Mouse (Mus musculus): ENCODE measurements at regions not wholly inside any gene's neighbourhood (a gene's known extent, or its start where the extent isn't known, plus 50 kb on each side); places are given as distances from the start of the nearest gene placed in this dataset.

DNA sequence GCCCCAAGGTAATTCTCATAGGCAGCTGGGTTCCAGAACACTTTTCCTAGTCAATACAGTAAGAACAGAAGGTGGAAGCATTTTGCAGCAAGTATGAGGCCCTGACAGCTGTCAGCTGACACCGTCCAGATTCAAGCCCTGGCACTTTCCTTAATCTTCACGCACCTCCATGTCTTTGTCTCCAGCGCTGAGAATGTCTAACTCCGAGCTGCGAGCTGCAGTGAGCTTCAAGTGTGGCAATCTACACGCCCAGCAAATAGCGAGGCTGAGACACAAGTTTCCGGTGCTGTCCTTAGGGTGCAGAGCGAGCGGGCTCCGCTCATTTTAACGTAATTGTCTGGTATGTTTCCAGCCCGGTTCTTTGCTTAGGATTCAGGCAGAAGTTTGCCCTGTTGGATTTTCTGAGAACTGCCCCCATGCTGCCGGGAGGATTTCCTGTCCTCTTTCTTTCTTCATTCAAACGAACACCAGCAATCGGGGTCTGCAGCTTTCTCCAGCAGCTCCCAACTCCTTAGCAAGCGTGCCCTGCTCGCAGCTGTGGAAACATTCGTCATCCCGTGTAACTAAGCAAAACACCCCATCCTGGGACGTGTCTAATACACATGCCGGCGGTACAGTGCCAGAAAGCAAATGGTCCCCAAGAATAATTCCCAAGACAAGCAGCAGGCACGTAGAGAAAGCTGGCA lies 54.5 kb downstream of the Irx3 start:
- TF ChIP-seq CTCF (IDR thresholded peaks at IDR 0.05; ENCODE audit: low read depth), result no peak

GRCm38 (mm10) chr8:91724646-91725045 lies 77.2 kb downstream of the Irx3 start:
- H3K36me3 ChIP-seq (ENCODE audit: control insufficient read depth, insufficient read depth), result no peaks in the 10 kb centered on the region
- 76% methylated on average over 2 of the region's 2 CpGs for WGBS
- no peak for ATAC-seq
- H3K4me3 ChIP-seq (ENCODE audit: low read depth, low read length), result no peak overlapping the region
- no peaks in the 10 kb centered on the region for H3K9me3 ChIP-seq (ENCODE audit: control insufficient read depth)
- no peaks in the 10 kb centered on the region for H3K27me3 ChIP-seq (replicated peaks; ENCODE audit: control insufficient read depth, insufficient read depth, low read length)
- H3K4me2 ChIP-seq (replicated peaks; ENCODE audit: low read depth), result no peak overlapping the region
- no peak overlapping the region for H3K27ac ChIP-seq (ENCODE audit: low read depth, low read length)
- no peak overlapping the region for H3K9ac ChIP-seq (ENCODE audit: low read depth, low read length)
- H3K4me1 ChIP-seq (replicated peaks; ENCODE audit: control insufficient read depth, insufficient read depth, low read length), result no peaks in the 10 kb centered on the region
- TF ChIP-seq CTCF (IDR thresholded peaks at IDR 0.05; ENCODE audit: low read depth), result no peak

More for the DNA sequence above, 54.5 kb downstream of the Irx3 start:
- no peaks in the 10 kb centered on the region for H3K36me3 ChIP-seq (ENCODE audit: control insufficient read depth, insufficient read depth)
- H3K9ac ChIP-seq (ENCODE audit: low read depth, low read length), result no peak overlapping the region
- no peak overlapping the region for H3K4me3 ChIP-seq (ENCODE audit: low read depth, low read length)
- H3K4me1 ChIP-seq (replicated peaks; ENCODE audit: control insufficient read depth, insufficient read depth, low read length), result no peaks in the 10 kb centered on the region
- peak overlapping the region; percentile 32 for H3K4me2 ChIP-seq (replicated peaks; ENCODE audit: low read depth)
- no peak for ATAC-seq
- no peaks in the 10 kb centered on the region; the same call in 1 of the 2 replicates for H3K27me3 ChIP-seq (replicated peaks; ENCODE audit: control insufficient read depth, insufficient read depth, low read length)
- H3K9me3 ChIP-seq (ENCODE audit: control insufficient read depth), result no peaks in the 10 kb centered on the region
- H3K27ac ChIP-seq (ENCODE audit: low read depth, low read length), result no peak overlapping the region
- 51% methylated on average over 24 of the region's 24 CpGs for WGBS

Measured in intestine, postnatal 0 days (tissue).